Mouse (Mus musculus) MEL (cell line): ENCODE measurements at regions not wholly inside any gene's neighbourhood (a gene's known extent, or its start where the extent isn't known, plus 50 kb on each side); places are given as distances from the start of the nearest gene placed in this dataset.

Experiments
- DNase-seq: peaks from one replicate; pipeline ENCODE4 v3.0.0; 2011; ENCODE audit warnings: low read depth, low spot score
- H3K27ac ChIP-seq: 2 replicates; pipeline ENCODE4 v1.5.1; 2012; ENCODE audit warnings: low read depth, mild to moderate bottlenecking, control low read depth, low read length, moderate library complexity; ENCODE audit not compliant: control insufficient read depth
- H3K27me3 ChIP-seq, 2 experiments: fragments of 150-350 bp in 1 of 2; sonication (generic) in 1 of 2; 2 replicates each; pipeline ENCODE4 v1.6.1; 2012; ENCODE audit warnings: low read length in 2 of 2, mild to moderate bottlenecking in 2 of 2, improper control_type of control experiment in 1 of 2, moderate library complexity in 1 of 2; ENCODE audit not compliant: insufficient read depth in 2 of 2, control insufficient read depth in 1 of 2
- H3K36me3 ChIP-seq, 2 experiments: 2 replicates each; pipeline ENCODE4 v1.6.1; 2012 to 2014; ENCODE audit warnings: low read length in 2 of 2, improper control_type of control experiment in 1 of 2, inconsistent platforms in 1 of 2, mild to moderate bottlenecking in 1 of 2; ENCODE audit not compliant: insufficient read depth in 2 of 2, control insufficient read depth in 1 of 2
- H3K4me1 ChIP-seq, 2 experiments: fragments of 150-350 bp in 1 of 2; sonication (generic) in 1 of 2; 2 replicates each; pipeline ENCODE4 v1.6.1; 2012; ENCODE audit warnings: low read length in 2 of 2, improper control_type of control experiment in 1 of 2, mild to moderate bottlenecking in 1 of 2; ENCODE audit not compliant: insufficient read depth in 2 of 2, control insufficient read depth in 1 of 2
- H3K4me3 ChIP-seq, 2 experiments: fragments of 150-350 bp in 1 of 2; sonication (generic) in 1 of 2; 2 replicates each; pipeline ENCODE4 v1.5.1; 2012; ENCODE audit warnings: low read depth in 2 of 2, low read length in 2 of 2, mild to moderate bottlenecking in 2 of 2, moderate library complexity in 2 of 2, control low read depth in 1 of 2, improper control_type of control experiment in 1 of 2; ENCODE audit not compliant: control insufficient read depth in 1 of 2, insufficient read depth in 1 of 2
- H3K79me2 ChIP-seq: 2 replicates; pipeline ENCODE4 v1.6.1; 2012; ENCODE audit warnings: mild to moderate bottlenecking, low read length, moderate library complexity; ENCODE audit not compliant: control insufficient read depth, poor library complexity, insufficient read depth
- H3K9ac ChIP-seq: 2 replicates; pipeline ENCODE4 v1.6.1; 2012; ENCODE audit warnings: low read depth, mild to moderate bottlenecking, control low read depth, low read length, moderate library complexity; ENCODE audit not compliant: control insufficient read depth, poor library complexity, severe bottlenecking
- H3K9me3 ChIP-seq: fragments of 150-350 bp; sonication (generic); replicated peaks from 2 replicates; pipeline ENCODE4 v1.6.1; 2012; ENCODE audit warnings: mild to moderate bottlenecking, low read length, improper control_type of control experiment, moderate library complexity; ENCODE audit not compliant: insufficient read depth
- BHLHE40 ChIP-seq: IDR thresholded peaks from 2 replicates; pipeline ENCODE4 v1.6.1; 2012; ENCODE audit warnings: low read depth, mild to moderate bottlenecking, inconsistent platforms, low read length, improper control_type of control experiment, borderline replicate concordance
- CHD1 ChIP-seq: IDR thresholded peaks from 2 replicates; pipeline ENCODE4 v1.6.1; 2012; ENCODE audit warnings: low read depth, mild to moderate bottlenecking, inconsistent platforms, low read length, improper control_type of control experiment
- CHD2 ChIP-seq: IDR thresholded peaks from 2 replicates; pipeline ENCODE4 v1.6.1; 2011; ENCODE audit warnings: low read length, improper control_type of control experiment
- CTCF ChIP-seq, 3 experiments: IDR thresholded peaks in 2 of 3; conservative IDR thresholded peaks in 1 of 3; 2 replicates each; pipeline ENCODE4 v1.5.1; 2011 to 2012; ENCODE audit warnings: low read length in 3 of 3, low read depth in 2 of 3, mild to moderate bottlenecking in 2 of 3, improper control_type of control experiment in 1 of 3, inconsistent platforms in 1 of 3, mixed read lengths in 1 of 3, moderate library complexity in 1 of 3; ENCODE audit not compliant: control insufficient read depth in 1 of 3, insufficient read depth in 1 of 3, poor library complexity in 1 of 3, severe bottlenecking in 1 of 3
- E2F4 ChIP-seq: IDR thresholded peaks from 2 replicates; pipeline ENCODE4 v1.6.1; 2011; ENCODE audit warnings: low read depth, low read length, improper control_type of control experiment, borderline replicate concordance
- ETS1 ChIP-seq: IDR thresholded peaks from 2 replicates; pipeline ENCODE4 v1.6.1; 2012; ENCODE audit warnings: low read depth, mild to moderate bottlenecking, inconsistent platforms, low read length, improper control_type of control experiment, moderate library complexity
- GABPA ChIP-seq: IDR thresholded peaks from 2 replicates; pipeline ENCODE4 v1.6.1; 2012; ENCODE audit warnings: low read depth, mild to moderate bottlenecking, inconsistent platforms, low read length, improper control_type of control experiment, moderate library complexity
- GATA1 ChIP-seq: IDR thresholded peaks from 2 replicates; pipeline ENCODE4 v1.6.1; 2011; ENCODE audit warnings: low read depth, low read length, improper control_type of control experiment
- HCFC1 ChIP-seq: IDR thresholded peaks from 2 replicates; pipeline ENCODE4 v1.6.1; 2012; ENCODE audit warnings: low read depth, mild to moderate bottlenecking, inconsistent platforms, low read length, improper control_type of control experiment, moderate library complexity
- JUND ChIP-seq: IDR thresholded peaks from 2 replicates; pipeline ENCODE4 v1.6.1; 2011; ENCODE audit warnings: low read depth, mild to moderate bottlenecking, improper control_type of control experiment, low read length
- KAT2A ChIP-seq: conservative IDR thresholded peaks from 2 replicates; pipeline ENCODE4 v1.6.1; 2012; ENCODE audit warnings: low read depth, low read length, improper control_type of control experiment, inconsistent platforms
- MAFK ChIP-seq: IDR thresholded peaks from 2 replicates; pipeline ENCODE4 v1.6.1; 2011; ENCODE audit warnings: low read depth, mild to moderate bottlenecking, low read length, improper control_type of control experiment, borderline replicate concordance
- MAZ ChIP-seq: IDR thresholded peaks from 2 replicates; pipeline ENCODE4 v1.6.1; 2012; ENCODE audit warnings: low read depth, mild to moderate bottlenecking, inconsistent platforms, low read length, improper control_type of control experiment
- MEF2A ChIP-seq: IDR thresholded peaks from 2 replicates; pipeline ENCODE4 v1.6.1; 2014; ENCODE audit warnings: low read depth, mild to moderate bottlenecking, inconsistent platforms, low read length, improper control_type of control experiment; ENCODE audit not compliant: poor library complexity, insufficient replicate concordance, severe bottlenecking; ENCODE audit errors: extremely low read depth
- MXI1 ChIP-seq: IDR thresholded peaks from 2 replicates; pipeline ENCODE4 v1.6.1; 2011; ENCODE audit warnings: mild to moderate bottlenecking, low read depth, low read length, improper control_type of control experiment
- MYC ChIP-seq: IDR thresholded peaks from 2 replicates; pipeline ENCODE4 v1.6.1; 2011; ENCODE audit warnings: low read depth, mild to moderate bottlenecking, low read length, improper control_type of control experiment, moderate library complexity
- NELFE ChIP-seq: IDR thresholded peaks from 2 replicates; pipeline ENCODE4 v1.6.1; 2011; ENCODE audit warnings: low read depth, low read length, improper control_type of control experiment
- NRF1 ChIP-seq: IDR thresholded peaks from 2 replicates; pipeline ENCODE4 v1.6.1; 2014; ENCODE audit warnings: low read depth, mild to moderate bottlenecking, inconsistent platforms, low read length, improper control_type of control experiment, moderate library complexity; ENCODE audit not compliant: poor library complexity, insufficient read depth, severe bottlenecking
- POLR2A ChIP-seq, 2 experiments: IDR thresholded peaks; 2 replicates each; pipeline ENCODE4 v1.6.1; 2011 to 2012; ENCODE audit warnings: low read length in 2 of 2, mild to moderate bottlenecking in 2 of 2, control low read depth in 1 of 2, improper control_type of control experiment in 1 of 2, low read depth in 1 of 2, moderate library complexity in 1 of 2; ENCODE audit not compliant: control insufficient read depth in 1 of 2, insufficient read depth in 1 of 2, poor library complexity in 1 of 2
- POLR2AphosphoS2 ChIP-seq: IDR thresholded peaks from 2 replicates; pipeline ENCODE4 v1.6.1; 2011; ENCODE audit warnings: low read length, improper control_type of control experiment
- POLR2AphosphoS5 ChIP-seq: IDR thresholded peaks from 2 replicates; pipeline ENCODE4 v1.6.1; 2012; ENCODE audit warnings: low read depth, borderline replicate concordance, mild to moderate bottlenecking, inconsistent platforms, low read length, moderate library complexity, mixed read lengths
- RAD21 ChIP-seq: IDR thresholded peaks from 2 replicates; pipeline ENCODE4 v1.6.1; 2011; ENCODE audit warnings: mild to moderate bottlenecking, low read depth, low read length, improper control_type of control experiment
- RCOR1 ChIP-seq: IDR thresholded peaks from 2 replicates; pipeline ENCODE4 v1.6.1; 2012; ENCODE audit warnings: low read depth, mild to moderate bottlenecking, inconsistent platforms, low read length, improper control_type of control experiment
- SMC3 ChIP-seq: IDR thresholded peaks from 2 replicates; pipeline ENCODE4 v1.6.1; 2011; ENCODE audit warnings: low read depth, low read length, improper control_type of control experiment
- TCF12 ChIP-seq: IDR thresholded peaks from 2 replicates; pipeline ENCODE4 v1.6.1; 2014; ENCODE audit warnings: low read depth, mild to moderate bottlenecking, inconsistent platforms, low read length, improper control_type of control experiment, moderate library complexity
- UBTF ChIP-seq: IDR thresholded peaks from 2 replicates; pipeline ENCODE4 v1.6.1; 2012; ENCODE audit warnings: low read depth, mild to moderate bottlenecking, inconsistent platforms, low read length, improper control_type of control experiment, moderate library complexity, borderline replicate concordance; ENCODE audit not compliant: insufficient read depth
- USF1 ChIP-seq: IDR thresholded peaks from 2 replicates; pipeline ENCODE4 v1.6.1; 2014; ENCODE audit warnings: low read depth, mild to moderate bottlenecking, inconsistent platforms, low read length, improper control_type of control experiment, moderate library complexity
- USF2 ChIP-seq, 2 experiments: IDR thresholded peaks; 2 replicates each; pipeline ENCODE4 v1.6.1; 2011 to 2012; ENCODE audit warnings: improper control_type of control experiment in 2 of 2, low read length in 2 of 2, borderline replicate concordance in 1 of 2, inconsistent platforms in 1 of 2, low read depth in 1 of 2, mild to moderate bottlenecking in 1 of 2; ENCODE audit not compliant: insufficient read depth in 1 of 2
- ZC3H11A ChIP-seq: IDR thresholded peaks from 2 replicates; pipeline ENCODE4 v1.6.1; 2012; ENCODE audit warnings: low read depth, mild to moderate bottlenecking, inconsistent platforms, low read length, improper control_type of control experiment
- ZKSCAN1 ChIP-seq: IDR thresholded peaks from 2 replicates; pipeline ENCODE4 v1.6.1; 2012; ENCODE audit warnings: low read depth, mild to moderate bottlenecking, inconsistent platforms, low read length, improper control_type of control experiment, moderate library complexity
- ZNF384 ChIP-seq: IDR thresholded peaks from 2 replicates; pipeline ENCODE4 v1.6.1; 2012; ENCODE audit warnings: low read depth, mild to moderate bottlenecking, inconsistent platforms, low read length, improper control_type of control experiment

DNA sequence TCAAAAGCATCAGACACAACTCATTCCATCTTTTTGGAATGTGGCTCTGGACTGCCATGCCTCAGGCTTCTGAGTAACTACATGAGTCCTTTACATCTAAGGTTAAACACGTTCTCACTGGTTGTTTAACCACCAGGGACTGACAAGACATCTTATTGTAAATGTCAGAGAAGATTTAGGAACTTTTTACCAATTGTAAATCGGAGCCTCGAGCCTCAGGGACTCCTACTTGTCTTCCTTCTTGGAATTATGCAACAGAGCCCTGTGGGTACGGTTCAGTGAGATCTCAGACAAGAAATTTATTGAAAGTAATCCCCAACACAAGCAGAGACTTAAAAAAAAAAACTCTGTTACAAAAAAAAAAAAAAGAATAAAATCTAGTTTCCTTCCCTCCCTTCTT lies 187.7 kb downstream of the Slc4a3 start:
- no peak overlapping the region for H3K9ac ChIP-seq
- H3K36me3 ChIP-seq, result no peaks in the 10 kb centered on the region
- TF ChIP-seq POLR2AphosphoS5, result no peak
- TF ChIP-seq TCF12, result no peak
- no peak for TF ChIP-seq E2F4
- TF ChIP-seq ZC3H11A, result no peak
- no peak for TF ChIP-seq RAD21
- TF ChIP-seq MAFK, result no peak
- no peak for TF ChIP-seq MAZ
- no peak for TF ChIP-seq BHLHE40
- no peak for TF ChIP-seq CTCF (IDR thresholded peaks at IDR 0.05 in 2 of 3, conservative IDR thresholded peaks at IDR 0.05 in 1 of 3; ENCODE audit: control insufficient read depth in 1 of 3, insufficient read depth in 1 of 3, low read depth in 2 of 3, low read length in 3 of 3, poor library complexity in 1 of 3, severe bottlenecking in 1 of 3)
- no peak for TF ChIP-seq CHD2
- no peak for TF ChIP-seq MEF2A
- no peak for TF ChIP-seq CHD1
- TF ChIP-seq UBTF, result no peak
- no peak for TF ChIP-seq RCOR1
- TF ChIP-seq USF1, result no peak
- no peak for TF ChIP-seq ETS1
- TF ChIP-seq NELFE, result no peak
- TF ChIP-seq MYC, result no peak
- TF ChIP-seq POLR2A (IDR thresholded peaks at IDR 0.05; ENCODE audit: control insufficient read depth in 1 of 2, insufficient read depth in 1 of 2, low read depth in 1 of 2, low read length in 2 of 2, poor library complexity in 1 of 2), result no peak
- no peak for TF ChIP-seq NRF1
- H3K27ac ChIP-seq, result no peak overlapping the region
- no peak for DNase-seq
- H3K27me3 ChIP-seq, result no peaks in the 10 kb centered on the region; a peak in 1 of 4 replicates
- no peaks in the 10 kb centered on the region for H3K79me2 ChIP-seq
- no peak overlapping the region for H3K4me3 ChIP-seq
- no peaks in the 10 kb centered on the region for H3K4me1 ChIP-seq
- no peaks in the 10 kb centered on the region for H3K9me3 ChIP-seq

DNA sequence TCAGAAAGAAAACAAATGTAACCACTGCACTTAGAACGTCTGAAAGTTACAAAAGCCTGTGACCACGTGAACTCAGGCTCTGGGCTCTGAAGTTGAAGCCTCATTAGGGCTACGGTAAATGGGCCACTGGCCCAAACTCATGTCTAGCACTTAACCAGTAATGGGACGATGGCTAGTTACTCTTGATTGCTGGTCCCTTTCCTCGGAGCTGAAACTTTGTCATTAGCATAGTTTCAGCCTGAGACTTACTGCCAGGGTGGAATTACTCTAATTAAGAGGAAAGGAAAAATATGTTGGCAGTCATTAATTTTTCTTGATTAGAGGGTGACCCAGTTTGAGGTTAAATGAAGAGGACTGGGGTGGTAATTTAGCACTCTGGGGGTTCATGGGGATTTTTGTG lies 192.6 kb downstream of the Slc4a3 start:
- no peaks in the 10 kb centered on the region for H3K4me1 ChIP-seq
- no peaks in the 10 kb centered on the region for H3K9me3 ChIP-seq
- no peak overlapping the region for H3K9ac ChIP-seq
- H3K27ac ChIP-seq, result no peak overlapping the region
- H3K27me3 ChIP-seq, result no peaks in the 10 kb centered on the region
- no peaks in the 10 kb centered on the region for H3K36me3 ChIP-seq
- no peak overlapping the region for H3K4me3 ChIP-seq
- H3K79me2 ChIP-seq, result no peaks in the 10 kb centered on the region
- no peak for DNase-seq
- TF ChIP-seq POLR2AphosphoS2 (no peak), POLR2AphosphoS5 (no peak), RCOR1 (no peak), GATA1 (no peak), POLR2A (IDR thresholded peaks at IDR 0.05; ENCODE audit: control insufficient read depth in 1 of 2, insufficient read depth in 1 of 2, low read depth in 1 of 2, low read length in 2 of 2, poor library complexity in 1 of 2) (no peak), GABPA (no peak), USF1 (no peak), KAT2A (no peak), MXI1 (no peak), HCFC1 (no peak), USF2 (IDR thresholded peaks at IDR 0.05; ENCODE audit: borderline replicate concordance in 1 of 2, insufficient read depth in 1 of 2, low read depth in 1 of 2, low read length in 2 of 2) (no peak), ZNF384 (no peak), RAD21 (no peak), E2F4 (no peak), MAZ (no peak), JUND (no peak), MEF2A (no peak), UBTF (no peak), SMC3 (no peak), ZKSCAN1 (no peak)
